Mouse (Mus musculus): Measurements from ENCODE around the gene Gm9922.

The Gm9922 gene

DNA sequence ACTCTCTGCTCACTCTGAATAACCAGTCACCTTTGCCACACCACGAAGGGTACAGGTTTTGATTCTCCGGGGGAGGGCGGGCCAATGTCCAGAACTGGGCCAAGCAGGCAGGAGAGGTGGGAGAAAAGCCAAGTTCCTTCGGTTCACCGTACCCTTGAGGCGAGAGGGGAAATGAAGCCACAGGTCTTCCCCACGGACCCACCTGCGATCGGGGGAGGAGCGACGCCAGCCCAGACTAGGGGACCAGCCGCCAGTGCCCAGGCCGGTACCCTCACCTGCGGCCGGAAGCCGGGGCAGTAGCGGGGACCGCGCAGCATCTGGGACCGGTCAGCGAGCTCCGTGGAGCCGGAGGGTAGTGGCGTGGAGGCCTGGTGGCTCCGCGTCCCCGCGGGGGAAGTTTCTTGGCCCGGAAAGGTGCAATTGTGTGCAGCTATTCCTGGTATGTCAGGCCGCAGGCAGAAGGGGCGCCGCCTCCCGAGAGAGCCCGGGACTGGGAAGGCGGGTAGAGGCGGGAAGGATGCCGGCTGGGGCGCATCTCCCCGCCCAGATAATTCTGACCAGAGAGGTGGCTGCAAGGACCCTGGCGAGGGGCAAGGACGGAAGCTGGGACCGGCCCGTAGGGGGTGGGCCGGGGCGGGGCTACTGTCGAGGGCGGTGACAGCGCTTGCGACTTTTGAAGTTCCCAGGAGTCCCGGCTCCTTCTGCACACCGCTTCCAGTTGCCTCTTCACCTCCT, at the start of gene Gm9922, which contains the start of gene Lmo7:
TSS of gene Gm9922 (minus strand) at position 578 of the 735 bp plus-strand sequence.
TSS of gene Lmo7 (plus strand) at position 721 of the 735 bp plus-strand sequence.
- peak; percentile 93 for DNase-seq

DNA sequence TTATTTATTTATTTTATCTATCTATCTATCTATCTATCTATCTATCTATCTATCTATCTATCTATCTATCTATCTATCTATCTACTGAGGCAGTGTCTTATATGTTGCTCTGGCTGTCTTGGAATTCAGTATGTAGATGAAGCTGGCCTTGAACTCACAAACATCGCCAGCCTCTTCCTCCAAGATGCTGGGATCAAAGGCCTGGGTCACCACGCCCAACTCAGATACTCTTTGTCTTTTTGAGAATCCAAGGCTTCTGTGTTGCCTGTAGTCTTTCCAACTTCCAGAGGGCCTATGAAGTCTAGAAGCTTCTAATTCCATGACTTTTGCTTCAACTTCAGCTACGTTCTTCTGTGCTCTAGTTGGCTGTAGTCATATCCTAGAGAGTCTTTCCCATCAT, 48.8 kb upstream of the Gm9922 start:
- no peak for DNase-seq

- DNase-seq = no peak
Measured at GRCm38 (mm10) chr14:101777129-101777493, 47.5 kb upstream of the Gm9922 start.

- DNase-seq = no peak
Measured at GRCm38 (mm10) chr14:101776296-101777128, 46.9 kb upstream of the Gm9922 start.

- DNase-seq = no peak
Measured at GRCm38 (mm10) chr14:101774631-101775030, 45.0 kb upstream of the Gm9922 start.

DNA sequence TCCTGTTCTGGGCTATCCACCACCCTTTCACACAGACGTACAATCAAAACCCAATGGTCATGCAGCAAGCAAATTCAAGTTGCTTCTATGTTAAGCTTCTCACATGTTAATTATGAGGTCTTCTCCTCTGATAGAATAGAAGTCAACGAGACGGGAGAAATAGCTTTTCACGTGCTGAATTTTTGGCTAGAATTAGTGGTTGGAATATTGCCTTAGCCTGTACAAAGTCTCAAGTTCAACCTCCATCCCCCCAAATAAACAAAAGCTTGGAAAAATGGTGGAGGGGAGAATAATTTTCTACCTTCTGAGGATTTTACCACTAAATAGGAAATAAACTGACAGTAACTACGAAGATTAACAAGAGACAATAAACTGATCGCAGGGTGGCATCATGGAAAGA, 42.1 kb upstream of the Gm9922 start:
- no peak for DNase-seq

DNA sequence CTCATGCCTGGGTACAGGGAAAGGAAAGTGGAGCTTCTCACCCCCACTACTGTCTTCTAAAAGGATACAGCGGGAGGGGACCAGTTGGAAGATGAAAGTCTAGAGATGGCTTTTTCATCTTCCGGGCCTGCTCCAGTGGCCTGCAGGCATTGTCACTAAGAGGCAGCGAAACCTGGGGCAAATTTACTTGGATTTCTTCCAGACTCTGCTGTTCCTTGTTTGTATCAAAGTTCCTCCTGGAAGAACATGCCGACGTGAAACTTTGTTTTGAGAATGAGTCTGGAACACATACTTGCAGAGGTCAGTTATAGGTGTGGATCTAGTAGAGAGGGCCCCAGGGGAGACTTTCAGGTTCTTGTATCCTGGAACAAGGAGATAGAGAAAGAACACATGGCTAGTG, 41.7 kb upstream of the Gm9922 start:
- DNase-seq = peak; percentile 28

DNA sequence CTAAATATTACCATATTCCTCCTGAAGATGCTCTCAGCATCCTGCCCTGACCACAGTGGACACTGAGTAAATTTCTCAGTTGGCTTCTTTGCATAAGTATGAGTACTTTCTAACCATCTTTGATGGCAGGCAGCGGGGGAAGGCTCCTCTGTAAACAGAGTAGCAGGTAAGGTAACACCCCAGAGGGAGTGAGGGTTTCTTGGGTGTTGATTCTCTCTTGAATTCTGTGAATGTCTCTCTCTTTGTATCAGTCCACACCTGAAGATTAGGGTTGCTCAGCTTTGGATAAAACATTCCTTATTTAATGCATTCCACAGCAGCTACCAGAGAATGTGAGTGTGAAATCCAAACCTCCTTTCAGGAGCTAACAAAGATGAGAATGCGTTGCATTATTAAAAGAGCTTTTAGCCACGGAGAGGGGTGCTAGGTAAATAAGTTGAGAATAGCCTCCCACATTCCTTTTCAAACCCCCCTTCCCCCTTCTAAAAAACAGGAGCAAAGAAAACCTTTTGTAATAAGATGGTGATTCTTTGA, 34.2 kb upstream of the Gm9922 start:
- no peak for DNase-seq

DNA sequence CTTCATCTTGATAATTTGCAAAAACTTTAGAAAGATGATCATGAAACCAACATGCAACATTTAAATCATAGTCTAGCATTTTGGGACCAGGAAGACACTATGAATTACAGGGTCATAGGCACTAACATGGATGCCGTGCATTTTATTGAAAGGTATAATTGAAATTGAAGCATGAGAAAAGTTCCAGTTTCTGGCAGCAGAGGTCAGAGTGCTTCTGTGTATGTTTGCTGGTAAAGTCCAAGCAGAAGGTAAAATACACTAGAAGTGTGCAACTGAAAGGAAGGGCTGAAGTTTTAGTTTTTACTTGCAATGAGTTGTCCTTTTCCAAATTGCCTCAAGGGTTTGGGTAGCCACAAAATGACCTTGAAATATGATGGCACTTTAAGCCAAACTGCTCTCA, 32.7 kb upstream of the Gm9922 start:
- no peak for DNase-seq

GRCm38 (mm10) chr14:101755425-101755824, 25.8 kb upstream of the Gm9922 start:
- no peak for DNase-seq

DNA sequence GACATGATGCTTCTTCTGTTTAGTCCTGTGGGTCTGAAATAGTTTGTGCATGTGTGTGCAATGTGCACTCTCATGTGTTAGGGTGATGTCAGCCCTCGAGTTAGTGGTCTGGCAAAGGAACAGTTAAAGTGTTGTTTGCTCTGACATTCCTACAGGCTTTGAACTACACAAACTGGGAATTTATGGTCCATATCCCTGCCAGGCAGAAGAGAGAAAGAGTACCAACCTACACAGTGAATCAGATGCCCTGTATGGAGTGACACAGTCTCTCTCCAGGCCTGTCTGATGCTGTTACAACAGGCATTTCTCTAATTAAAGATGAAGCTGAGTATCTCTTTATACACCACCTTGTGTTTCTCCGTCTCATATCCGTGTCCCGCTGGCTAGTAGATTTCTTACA, 21.3 kb upstream of the Gm9922 start:
- DNase-seq = no peak

GRCm38 (mm10) chr14:101748436-101748835, 18.8 kb upstream of the Gm9922 start:
- no peak for DNase-seq

- DNase-seq = no peak
Measured at GRCm38 (mm10) chr14:101747811-101748210, 18.2 kb upstream of the Gm9922 start.

- peak; percentile 49 for DNase-seq
Measured at GRCm38 (mm10) chr14:101746635-101747034, 17.0 kb upstream of the Gm9922 start.

- no peak for DNase-seq
Measured at GRCm38 (mm10) chr14:101737501-101737900, 7.9 kb upstream of the Gm9922 start.

DNA sequence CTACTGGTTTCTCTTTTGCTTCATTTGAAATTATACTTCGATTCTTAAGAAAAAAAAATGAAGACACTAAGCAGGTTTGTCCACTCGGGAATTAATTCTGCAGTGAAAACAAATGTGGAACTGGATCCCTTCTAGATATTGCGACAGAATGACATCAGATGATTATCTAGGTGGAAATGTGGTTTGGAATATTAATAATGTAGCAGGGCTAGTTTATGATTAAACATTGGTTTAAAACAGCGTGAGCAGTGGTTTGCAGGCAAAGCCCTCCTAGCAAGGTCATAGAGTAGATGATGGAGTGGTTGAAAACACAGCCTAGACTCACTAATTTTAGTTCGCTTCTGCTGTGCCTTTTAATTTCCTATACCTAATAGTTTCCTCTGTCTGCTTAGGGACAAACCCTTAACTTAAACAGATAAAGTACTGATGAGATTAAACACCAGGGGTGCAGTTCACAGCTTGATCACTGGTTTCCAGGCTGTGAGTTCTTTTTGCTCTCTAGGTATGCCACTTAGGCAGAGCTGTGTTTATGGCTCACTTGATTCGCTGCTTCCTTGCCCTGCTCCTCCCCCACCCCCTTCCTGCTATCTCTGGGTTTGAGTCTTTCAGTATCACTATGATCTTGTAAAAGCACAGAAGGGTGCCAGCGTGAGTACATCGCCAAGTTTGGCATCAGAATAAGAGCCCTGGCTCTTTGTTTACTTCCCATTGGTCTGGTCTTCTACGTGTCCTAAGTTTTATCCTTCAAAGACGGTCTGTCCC, 4.1 kb upstream of the Gm9922 start:
- DNase-seq = peak; percentile 24

DNA sequence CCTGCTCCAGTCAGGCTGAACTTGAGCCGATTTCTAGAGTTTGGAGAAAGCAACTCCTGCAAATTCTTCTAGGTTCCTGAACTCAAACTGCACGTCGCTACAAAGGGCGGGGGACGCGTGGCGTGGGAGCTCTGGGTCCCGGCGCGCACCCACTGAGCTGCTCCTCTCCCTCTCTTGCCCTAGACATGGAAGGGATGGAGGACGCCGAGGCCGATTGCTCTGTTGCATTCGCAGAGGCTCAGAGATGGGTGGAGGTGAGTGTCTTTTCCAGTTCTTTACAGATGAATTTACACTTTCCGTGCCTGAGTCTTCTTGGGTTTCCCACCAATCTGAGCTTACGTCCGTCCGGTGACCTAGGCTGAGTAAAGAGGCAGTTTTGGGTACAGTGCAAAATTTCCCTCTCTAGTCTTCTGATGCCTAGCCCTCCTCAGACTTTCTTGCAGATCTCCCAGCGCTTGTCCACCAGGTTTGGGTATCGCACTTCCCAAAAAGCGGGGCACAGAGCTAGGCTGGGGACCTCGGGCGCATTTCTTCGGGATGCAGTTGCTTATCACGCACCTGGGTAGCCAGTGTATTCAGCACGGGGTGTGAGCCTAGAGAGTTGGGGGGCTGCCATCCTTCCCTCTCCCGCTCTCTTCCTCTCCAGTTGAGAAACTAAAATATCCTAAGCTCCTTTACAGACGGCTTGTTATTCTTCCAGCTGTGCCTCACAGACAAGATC, 518 bp upstream of the Gm9922 start:
- DNase-seq = no peak

GRCm38 (mm10) chr14:101714414-101714813, 15.2 kb downstream of the Gm9922 start:
- no peak for DNase-seq

GRCm38 (mm10) chr14:101707088-101707487, 22.5 kb downstream of the Gm9922 start:
- no peak for DNase-seq

- DNase-seq = no peak
Measured at GRCm38 (mm10) chr14:101704479-101704878, 25.1 kb downstream of the Gm9922 start.

DNA sequence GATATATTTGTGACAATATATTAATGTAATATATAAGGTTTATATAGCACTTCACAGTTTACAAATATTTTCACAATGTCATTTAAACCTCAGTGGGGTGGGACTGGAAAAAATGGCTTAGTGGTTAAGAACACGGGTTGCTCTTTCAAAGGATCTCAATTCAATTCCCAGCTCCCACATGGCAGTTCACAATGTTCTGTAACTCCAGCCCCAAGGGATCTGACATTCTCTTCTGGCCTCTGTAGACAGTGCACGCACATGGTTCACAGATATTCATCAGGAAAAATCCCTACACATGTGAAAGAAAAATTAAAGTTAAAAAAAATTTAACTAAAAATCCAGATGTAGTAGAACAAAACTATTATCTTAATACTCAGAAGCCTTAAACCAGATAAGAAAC, 41.2 kb downstream of the Gm9922 start:
- DNase-seq = no peak

GRCm38 (mm10) chr14:101687696-101688095, 41.9 kb downstream of the Gm9922 start:
- peak; percentile 57 for DNase-seq
